Mouse (Mus musculus) limb, embryonic 13.5 days (tissue): ENCODE measurements around the gene Nek2. TPM values are rescaled to one million over a fixed set of nuclear protein-coding genes. Genes with fewer than 3 reads are reported as not detected.

ENCODE experiments used
- ATAC-seq: fragments of 200-750 bp; cut with Nextera tagmentation; 2 replicates; pipeline ENCODE4 v1.8.0; 2017; ENCODE audit warnings: low read depth, moderate number of reproducible peaks, moderate TSS enrichment; ENCODE audit not compliant: low FRiP score
- H3K27ac ChIP-seq: fragments of 300-500 bp; sonication (generic); 2 replicates; pipeline ENCODE4 v1.5.1; 2015; ENCODE audit warnings: inconsistent platforms, mild to moderate bottlenecking, moderate library complexity
- H3K27me3 ChIP-seq: fragments of 300-500 bp; sonication (generic); 2 replicates; pipeline ENCODE4 v1.6.1; 2015; ENCODE audit warnings: mild to moderate bottlenecking, inconsistent platforms
- H3K36me3 ChIP-seq: fragments of 300-500 bp; sonication (generic); 2 replicates; pipeline ENCODE4 v1.6.1; 2015; ENCODE audit warnings: inconsistent platforms, mild to moderate bottlenecking, moderate library complexity
- H3K4me1 ChIP-seq: fragments of 300-500 bp; sonication (generic); 2 replicates; pipeline ENCODE4 v1.6.1; 2015; ENCODE audit warnings: inconsistent platforms
- H3K4me2 ChIP-seq: fragments of 300-500 bp; sonication (generic); replicated peaks from 2 replicates; pipeline ENCODE4 v1.6.1; 2015; ENCODE audit warnings: inconsistent platforms, mild to moderate bottlenecking, moderate library complexity
- H3K4me3 ChIP-seq: fragments of 300-500 bp; sonication (generic); 2 replicates; pipeline ENCODE4 v1.5.1; 2015; ENCODE audit warnings: moderate library complexity, mild to moderate bottlenecking, inconsistent platforms
- H3K9ac ChIP-seq: fragments of 300-500 bp; sonication (generic); 2 replicates; pipeline ENCODE4 v1.6.1; 2015; ENCODE audit warnings: mild to moderate bottlenecking, inconsistent platforms
- H3K9me3 ChIP-seq: fragments of 300-500 bp; sonication (generic); 2 replicates; pipeline ENCODE4 v1.6.1; 2016; ENCODE audit warnings: inconsistent platforms
- WGBS: fragments of 180-500 bp; shearing (Covaris S2); methylation state at CpG from one replicate; pipeline ENCODE4 v1.1.7; 2015; 5-methylcytosine and 5-hydroxymethylcytosine counted together
- polyA plus RNA-seq: library from polyadenylated mRNA; unstranded; fragments of >200 nt; fragmentation: Nextera tagmentation; extraction: Ambion mirVana; gene quantifications from 2 replicates; pipeline ENCODE4 v1.2.1, GENCODE M21; 2015

Gene Nek2
- polyA plus RNA-seq, 1 experiment from 2014 or later = 28.4 TPM

- H3K4me1 ChIP-seq = peaks cover 9% of the 10 kb centered on the region
- no peak overlapping the region for H3K9ac ChIP-seq
- H3K4me3 ChIP-seq = no peak overlapping the region
- 78% methylated on average over 11 of the region's 11 CpGs for WGBS
- no peaks in the 10 kb centered on the region for H3K27me3 ChIP-seq
- no peaks in the 10 kb centered on the region for H3K9me3 ChIP-seq
- no peaks in the 10 kb centered on the region for H3K36me3 ChIP-seq
- no peak overlapping the region for H3K4me2 ChIP-seq
- ATAC-seq = no peak
- no peak overlapping the region for H3K27ac ChIP-seq
Measured at GRCm38 (mm10) chr1:191840774-191841565, 19.7 kb downstream of the Nek2 start.

GRCm38 (mm10) chr1:191842247-191842646, 21.0 kb downstream of the Nek2 start:
- Histone ChIP-seq H3K27me3 (no peaks in the 10 kb centered on the region), H3K4me2 (no peak overlapping the region), H3K27ac (no peak overlapping the region), H3K9ac (no peak overlapping the region), H3K9me3 (no peaks in the 10 kb centered on the region), H3K4me1 (peaks cover 9% of the 10 kb centered on the region), H3K4me3 (no peak overlapping the region), H3K36me3 (no peaks in the 10 kb centered on the region)
- WGBS = 85% methylated on average over 12 of the region's 12 CpGs
- no peak for ATAC-seq

DNA sequence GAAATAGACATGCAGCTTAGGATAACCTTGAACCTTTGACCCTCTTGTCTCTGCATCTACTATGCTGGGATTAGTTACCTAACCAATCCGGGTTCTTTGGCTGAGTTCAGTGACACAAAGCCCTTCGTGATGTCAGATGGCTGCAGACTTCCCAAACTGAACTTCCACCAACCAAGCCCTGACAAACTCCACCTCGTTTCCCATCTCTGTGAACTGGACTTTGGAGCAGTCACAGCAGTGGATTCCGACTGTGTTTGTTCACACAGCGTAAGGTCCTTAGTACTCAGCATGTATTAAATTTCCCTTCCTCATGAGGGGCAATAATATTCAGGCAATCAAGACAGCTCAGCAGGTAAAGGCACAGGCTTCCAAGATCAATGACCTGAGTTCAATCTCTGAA, 25.4 kb downstream of the Nek2 start:
- no peak for ATAC-seq
- no peaks in the 10 kb centered on the region for H3K4me1 ChIP-seq
- H3K4me3 ChIP-seq = no peak overlapping the region
- no peak overlapping the region for H3K4me2 ChIP-seq
- no peak overlapping the region for H3K9ac ChIP-seq
- no peaks in the 10 kb centered on the region for H3K9me3 ChIP-seq
- no peak overlapping the region for H3K27ac ChIP-seq
- H3K27me3 ChIP-seq = no peaks in the 10 kb centered on the region
- H3K36me3 ChIP-seq = no peaks in the 10 kb centered on the region
- 73% methylated on average over 5 of the region's 5 CpGs for WGBS

DNA sequence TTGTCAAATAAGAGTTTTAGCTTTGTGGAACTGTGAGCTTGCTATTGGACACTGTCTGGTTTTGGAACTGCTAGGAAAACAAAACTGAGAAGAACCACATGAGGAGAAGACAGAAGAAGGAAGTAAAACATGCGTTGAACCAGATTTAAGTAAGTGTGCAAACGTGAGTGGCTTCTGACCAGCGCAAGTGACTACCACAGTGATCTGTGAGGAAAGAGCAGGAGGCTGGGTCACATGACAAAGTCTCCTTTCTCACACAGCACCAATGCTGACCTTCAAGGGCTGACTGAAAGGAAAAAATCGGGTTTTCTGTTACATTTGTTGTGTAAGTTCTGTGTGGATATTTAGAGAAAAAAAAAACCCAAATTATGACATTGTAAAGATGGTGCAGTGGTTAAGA, 28.3 kb downstream of the Nek2 start:
- H3K36me3 ChIP-seq = no peaks in the 10 kb centered on the region
- 71% methylated on average over 4 of the region's 4 CpGs for WGBS
- H3K9me3 ChIP-seq = no peaks in the 10 kb centered on the region
- H3K4me2 ChIP-seq = no peak overlapping the region
- H3K27ac ChIP-seq = no peak overlapping the region
- H3K4me1 ChIP-seq = no peaks in the 10 kb centered on the region
- no peak overlapping the region for H3K4me3 ChIP-seq
- no peak for ATAC-seq
- H3K27me3 ChIP-seq = no peaks in the 10 kb centered on the region
- H3K9ac ChIP-seq = no peak overlapping the region

- Histone ChIP-seq H3K9ac (no peak overlapping the region), H3K9me3 (no peaks in the 10 kb centered on the region), H3K4me1 (no peaks in the 10 kb centered on the region), H3K4me2 (no peak overlapping the region), H3K36me3 (no peaks in the 10 kb centered on the region), H3K27ac (no peak overlapping the region), H3K4me3 (no peak overlapping the region), H3K27me3 (no peaks in the 10 kb centered on the region)
- no peak for ATAC-seq
- WGBS = 83% methylated on average over 9 of the region's 9 CpGs
Measured at GRCm38 (mm10) chr1:191853442-191853841, 32.2 kb downstream of the Nek2 start.

- Histone ChIP-seq H3K36me3 (no peaks in the 10 kb centered on the region), H3K4me1 (no peaks in the 10 kb centered on the region), H3K4me3 (no peak overlapping the region), H3K9ac (no peak overlapping the region), H3K9me3 (no peaks in the 10 kb centered on the region), H3K4me2 (no peak overlapping the region), H3K27me3 (no peaks in the 10 kb centered on the region), H3K27ac (no peak overlapping the region)
- no peak for ATAC-seq
- 76% methylated on average over 5 of the region's 5 CpGs for WGBS
Measured at GRCm38 (mm10) chr1:191854716-191855115, 33.5 kb downstream of the Nek2 start.

- no peak overlapping the region for H3K27ac ChIP-seq
- no peak overlapping the region for H3K9ac ChIP-seq
- peak; percentile 38; the same call in 1 of the 2 replicates for ATAC-seq
- H3K4me3 ChIP-seq = no peak overlapping the region
- no peaks in the 10 kb centered on the region for H3K9me3 ChIP-seq
- WGBS = 65% methylated on average over 10 of the region's 10 CpGs
- no peak overlapping the region for H3K4me2 ChIP-seq
- H3K27me3 ChIP-seq = no peaks in the 10 kb centered on the region
- no peaks in the 10 kb centered on the region for H3K36me3 ChIP-seq
- no peaks in the 10 kb centered on the region for H3K4me1 ChIP-seq
Measured at GRCm38 (mm10) chr1:191855136-191855878, 34.1 kb downstream of the Nek2 start.

DNA sequence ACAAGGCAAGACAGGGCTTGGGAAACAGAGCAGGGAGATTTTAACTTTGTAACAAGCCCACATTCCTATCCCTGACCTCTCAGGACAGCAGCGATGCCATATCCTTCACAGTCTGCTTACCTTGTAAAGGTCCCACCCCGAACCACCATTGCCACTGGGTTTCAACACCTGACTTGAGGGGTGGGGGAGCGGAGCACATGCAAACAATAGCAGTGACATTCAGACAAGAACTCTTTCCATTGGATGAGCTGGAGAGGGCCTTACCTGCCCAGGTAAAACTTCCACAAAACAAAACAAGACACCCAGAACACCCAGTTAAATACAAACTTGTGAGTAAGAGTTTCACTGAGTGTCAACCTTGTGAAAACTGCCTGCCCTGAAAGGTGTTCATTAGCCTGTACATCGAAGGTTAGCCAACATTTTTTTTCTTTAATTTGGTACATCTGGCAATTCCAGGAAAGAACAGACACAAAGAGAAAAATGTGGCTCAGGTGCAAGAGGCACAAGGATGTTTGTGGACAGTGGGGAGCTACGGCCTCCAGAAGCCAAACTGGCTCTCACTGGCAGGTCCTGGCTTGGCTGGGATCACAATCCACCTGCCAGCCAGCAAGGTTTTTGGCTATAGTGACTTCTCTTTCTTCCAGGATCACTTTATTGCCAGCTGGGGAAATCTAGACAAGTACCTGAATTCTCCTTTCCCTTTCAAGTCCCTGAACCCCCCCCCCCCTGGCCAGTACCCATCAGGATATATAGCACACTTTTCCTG, 35.8 kb downstream of the Nek2 start:
- H3K27ac ChIP-seq = no peak overlapping the region
- WGBS = 72% methylated on average over 5 of the region's 5 CpGs
- ATAC-seq = no peak

DNA sequence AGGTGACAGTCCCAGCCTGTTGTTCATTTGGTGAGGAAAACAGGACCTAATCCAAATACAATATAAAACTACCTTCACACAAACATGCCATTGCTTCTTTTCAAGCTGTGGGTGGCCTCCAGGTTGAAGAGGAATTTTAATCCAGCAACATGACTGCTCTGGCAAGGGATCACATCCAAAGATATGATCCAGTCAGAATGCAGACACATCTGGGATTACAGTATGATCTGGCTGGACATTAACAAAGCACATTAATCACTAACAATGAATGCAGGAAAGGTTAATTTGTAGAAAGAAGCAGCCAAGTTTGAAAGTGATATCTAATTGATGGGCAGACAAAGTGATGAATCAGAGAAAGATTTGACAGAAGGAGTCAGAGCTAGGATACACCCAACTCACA, 36.9 kb downstream of the Nek2 start:
- Histone ChIP-seq H3K9ac (no peak overlapping the region), H3K36me3 (no peaks in the 10 kb centered on the region), H3K27me3 (no peaks in the 10 kb centered on the region), H3K9me3 (no peaks in the 10 kb centered on the region), H3K4me2 (no peak overlapping the region), H3K4me1 (no peaks in the 10 kb centered on the region), H3K27ac (no peak overlapping the region), H3K4me3 (no peak overlapping the region)
- ATAC-seq = no peak

More for the DNA sequence above, 35.8 kb downstream of the Nek2 start:
- Histone ChIP-seq H3K4me2 (no peak overlapping the region), H3K9ac (no peak overlapping the region), H3K27me3 (no peaks in the 10 kb centered on the region), H3K4me3 (no peak overlapping the region), H3K36me3 (no peaks in the 10 kb centered on the region), H3K4me1 (no peaks in the 10 kb centered on the region), H3K9me3 (no peaks in the 10 kb centered on the region)

DNA sequence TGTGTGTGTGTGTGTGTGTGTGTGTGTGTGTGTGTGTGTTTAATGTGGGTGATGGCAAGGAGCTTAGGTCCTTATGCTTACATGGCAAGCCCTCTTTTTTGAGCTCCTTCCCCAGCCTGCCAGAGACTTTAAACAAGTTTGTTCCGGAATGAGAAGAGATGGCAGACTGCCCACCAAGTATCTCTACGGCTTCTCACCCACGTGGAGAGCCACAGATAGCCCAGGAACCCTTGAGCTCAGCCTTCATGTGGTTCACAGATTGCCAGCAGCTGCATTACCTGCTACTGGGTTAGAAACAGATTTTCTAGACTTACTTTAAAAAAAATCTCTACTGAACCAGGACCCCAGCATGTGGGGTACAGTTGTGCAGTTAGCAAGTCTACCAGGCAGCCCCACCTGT, 38.6 kb downstream of the Nek2 start:
- H3K9me3 ChIP-seq = no peaks in the 10 kb centered on the region
- no peaks in the 10 kb centered on the region for H3K4me1 ChIP-seq
- WGBS = 73% methylated on average over 3 of the region's 3 CpGs
- H3K27ac ChIP-seq = no peak overlapping the region
- no peak overlapping the region for H3K4me2 ChIP-seq
- no peak overlapping the region for H3K4me3 ChIP-seq
- ATAC-seq = no peak
- no peaks in the 10 kb centered on the region for H3K27me3 ChIP-seq
- no peak overlapping the region for H3K9ac ChIP-seq
- no peaks in the 10 kb centered on the region for H3K36me3 ChIP-seq

DNA sequence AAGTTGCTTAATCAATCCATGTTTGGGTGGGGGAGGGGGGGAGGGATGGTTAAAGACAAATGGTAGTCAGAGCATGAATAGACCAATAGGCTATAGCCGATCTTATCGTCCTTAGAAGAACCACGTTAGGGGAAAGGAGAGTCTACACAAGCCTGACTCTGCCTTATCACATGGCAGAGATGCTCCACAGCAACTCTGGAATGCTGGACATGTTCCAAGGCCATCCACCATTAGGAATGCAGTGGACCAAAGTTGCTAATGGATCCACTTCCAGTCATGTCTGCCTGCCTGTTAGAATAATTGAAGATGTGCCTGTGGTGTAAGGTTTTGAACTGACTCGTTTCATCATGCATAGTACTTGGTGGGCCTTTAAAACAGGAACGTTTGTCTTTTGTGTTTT, 40.0 kb downstream of the Nek2 start:
- Histone ChIP-seq H3K27ac (no peak overlapping the region), H3K27me3 (no peaks in the 10 kb centered on the region), H3K4me1 (no peaks in the 10 kb centered on the region), H3K9me3 (no peaks in the 10 kb centered on the region), H3K4me2 (no peak overlapping the region), H3K4me3 (no peak overlapping the region), H3K9ac (no peak overlapping the region), H3K36me3 (no peaks in the 10 kb centered on the region)
- WGBS = 83% methylated on average over 5 of the region's 5 CpGs
- no peak for ATAC-seq

GRCm38 (mm10) chr1:191863833-191864550, 42.7 kb downstream of the Nek2 start:
- 78% methylated on average over 4 of the region's 4 CpGs for WGBS
- Histone ChIP-seq H3K9ac (no peak overlapping the region), H3K4me3 (no peak overlapping the region), H3K36me3 (no peaks in the 10 kb centered on the region), H3K27ac (no peak overlapping the region), H3K9me3 (no peaks in the 10 kb centered on the region), H3K4me2 (no peak overlapping the region), H3K4me1 (no peaks in the 10 kb centered on the region), H3K27me3 (no peaks in the 10 kb centered on the region)
- no peak for ATAC-seq
